8 mouse cellular contexts compared by ENCODE assay signal in the genomic region with DNA sequence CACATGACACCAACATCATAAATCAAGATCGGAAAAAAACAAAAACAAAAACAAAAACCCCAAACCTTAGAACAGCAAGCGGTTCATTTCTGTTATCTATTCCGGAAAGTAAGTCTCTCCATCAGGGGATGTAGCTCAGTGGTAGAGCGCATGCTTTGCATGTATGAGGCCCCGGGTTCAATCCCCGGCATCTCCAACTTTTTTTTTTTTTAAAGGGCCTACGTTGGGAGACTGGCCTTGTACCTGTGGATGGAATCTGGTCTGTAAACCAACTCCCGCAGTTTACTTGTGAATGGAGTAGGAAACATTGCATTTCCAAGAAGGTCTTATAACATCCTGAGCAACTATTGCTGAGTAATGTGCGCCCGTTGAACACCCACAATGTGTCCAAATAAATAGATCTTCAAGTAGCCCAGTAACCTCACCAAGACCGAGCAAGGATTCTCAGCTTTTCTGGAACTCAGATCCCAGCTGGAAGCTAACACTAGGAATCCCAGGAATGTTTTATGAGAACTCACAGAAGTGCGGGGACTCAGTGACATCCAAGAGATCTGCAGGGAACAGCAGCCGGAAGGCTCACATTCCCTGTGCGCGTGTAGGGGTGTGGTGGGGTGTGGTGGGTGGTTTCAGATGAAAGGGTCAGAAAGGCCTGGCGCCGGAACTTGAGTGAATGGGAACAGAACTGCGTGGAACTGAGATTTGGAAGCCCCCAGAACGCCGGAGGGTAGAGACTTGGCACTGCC. TPM values are rescaled to one million over a fixed set of nuclear protein-coding genes. Genes with fewer than 3 reads are reported as not detected.
A peak's percentile ranks its signal among the peaks of the same experiment; 100 is the strongest.
DNase-seq lines count a peak whose midpoint lies in the region; ATAC-seq and TF ChIP-seq lines count a peak whose summit lies in the region.
"Had no signal": no experiment of that assay in that cellular context is flagged by ENCODE, and none has a peak within 500 bp of the region (broad histone marks: within the 10 kb centered on the region; RNA-seq: fewer than 3 reads in every experiment).

No protein-coding gene starts in this region.

- no peaks in the 10 kb centered on the region for H3K79me2 ChIP-seq in macrophage (ENCODE audit: inconsistent target)

- peak; percentile 40 for ATAC-seq in lung, embryonic 14.5 days (ENCODE audit: insufficient read depth)
- ATAC-seq in forebrain, embryonic 12.5 days (ENCODE audit: low FRiP score), result 0 out of 2 replicates have a peak, but pooled peaks have one; percentile 31
- no peak for ATAC-seq in activated CD4-positive, CD25-positive, alpha-beta regulatory T cell, adult 4 months

- no peaks in the 10 kb centered on the region for H3K4me1 ChIP-seq in lung, embryonic 14.5 days (ENCODE audit: insufficient read depth)
- peaks cover 14% of the 10 kb centered on the region for H3K4me1 ChIP-seq in forebrain, embryonic 12.5 days
- peaks cover 9% of the 10 kb centered on the region; the same call in 1 of the 2 replicates for H3K4me1 ChIP-seq in kidney, adult 2 months (ENCODE audit: control insufficient read depth, insufficient read depth, low read length)

- H3K9ac ChIP-seq in lung, embryonic 14.5 days, result peak overlapping the region; percentile 40; the same call in 1 of the 2 replicates
- H3K9ac ChIP-seq in forebrain, embryonic 12.5 days, result no peak overlapping the region

- WGBS in lung, embryonic 14.5 days, result 6% methylated on average over 20 of the region's 20 CpGs
- 9% methylated on average over 20 of the region's 20 CpGs for WGBS in forebrain, embryonic 12.5 days
- 39% methylated on average over 20 of the region's 20 CpGs for WGBS in kidney, adult 2 months
- WGBS in macrophage (ENCODE audit: missing documents), result 60% methylated on average over 18 of the region's 20 CpGs

- peak overlapping the region; percentile 42 for H3K4me3 ChIP-seq in lung, embryonic 14.5 days (ENCODE audit: low read depth, low read length)
- peak overlapping the region; percentile 26 for H3K4me3 ChIP-seq in forebrain, embryonic 12.5 days (replicated peaks)
- 0 out of 2 replicates have a peak overlapping the region, but pooled peaks have one; percentile 17 for H3K4me3 ChIP-seq in kidney, adult 2 months (ENCODE audit: insufficient read depth, low read depth, low read length)
- peak overlapping the region; percentile 24 for H3K4me3 ChIP-seq in macrophage (ENCODE audit: inconsistent target)

- H3K36me3 ChIP-seq in lung, embryonic 14.5 days (ENCODE audit: insufficient read depth), result peaks cover 13% of the 10 kb centered on the region
- peaks cover 13% of the 10 kb centered on the region for H3K36me3 ChIP-seq in forebrain, embryonic 12.5 days (replicated peaks)
- H3K36me3 ChIP-seq in kidney, adult 2 months (ENCODE audit: control insufficient read depth, insufficient read depth, low read length), result no peaks in the 10 kb centered on the region
- peaks cover under 1% of the 10 kb centered on the region for H3K36me3 ChIP-seq in macrophage (ENCODE audit: inconsistent target)

- H3K4me2 ChIP-seq in lung, embryonic 14.5 days, result peak overlapping the region; percentile 90
- H3K4me2 ChIP-seq in forebrain, embryonic 12.5 days, result peak overlapping the region; percentile 38

- H3K27me3 ChIP-seq in lung, embryonic 14.5 days (ENCODE audit: insufficient read depth, low read length), result no peaks in the 10 kb centered on the region
- H3K27me3 ChIP-seq in forebrain, embryonic 12.5 days, result no peaks in the 10 kb centered on the region
- H3K27me3 ChIP-seq in kidney, adult 2 months (replicated peaks; ENCODE audit: control insufficient read depth, insufficient read depth, low read length), result no peaks in the 10 kb centered on the region

- no peaks in the 10 kb centered on the region for H3K9me3 ChIP-seq in lung, embryonic 14.5 days (ENCODE audit: low read depth, low read length)
- H3K9me3 ChIP-seq in forebrain, embryonic 12.5 days, result no peaks in the 10 kb centered on the region

- peak; percentile 89 for DNase-seq in lung, embryonic 14.5 days
- DNase-seq in lung, postnatal 14 days, result no peak
- peak; percentile 92 for DNase-seq in ZHBTc4 (ENCODE audit: low read depth, low spot score)
- peak; percentile 61 for DNase-seq in kidney, adult 2 months

- TF ChIP-seq CTCF in lung, embryonic 14.5 days (IDR thresholded peaks at IDR 0.05; ENCODE audit: low read depth), result no peak
- TF ChIP-seq CTCF in kidney, adult 2 months (conservative IDR thresholded peaks at IDR 0.05; ENCODE audit: insufficient read depth, insufficient read length, low read depth, low read length), result no peak

- peak overlapping the region; percentile 26; the same call in 1 of the 2 replicates for H3K27ac ChIP-seq in lung, embryonic 14.5 days (ENCODE audit: low read depth)
- no peak overlapping the region for H3K27ac ChIP-seq in forebrain, embryonic 12.5 days
- H3K27ac ChIP-seq in kidney, adult 2 months (ENCODE audit: insufficient read depth, low read depth, low read length), result peak overlapping the region; percentile 41; the same call in 1 of the 2 replicates
- peak overlapping the region; percentile 63 for H3K27ac ChIP-seq in macrophage

- TF ChIP-seq POLR2A in kidney, adult 2 months (IDR thresholded peaks at IDR 0.05; ENCODE audit: low read depth, low read length), result no peak

RNA-seq across cellular contexts. Expression of a gene that starts 19.5 kb away (rescaled TPM):
- 1,057 and 1,103 TPM in 2 replicates for polyA plus RNA-seq in lung, embryonic 14.5 days (2014; fragmentation: Nextera tagmentation; extraction: Ambion mirVana)
- polyA plus RNA-seq in forebrain, embryonic 12.5 days (2016; fragmentation: Nextera tagmentation; extraction: Ambion mirVana), result 1,113 and 1,114 TPM in 2 replicates
- 1,123 and 1,352 TPM in 2 replicates for polyA plus RNA-seq in kidney, adult 2 months (2012; rRNA removed)
- 100 to 1,000 TPM in 23 of 26 experiments, 10 to 100 TPM in 3; 63.9 to 507 (median 213) TPM for total RNA-seq in macrophage (2018; cell fraction: chromatin; rRNA removed)
- total RNA-seq in macrophage (2018; cell fraction: cytosol; rRNA removed), result 1,000 to 10,000 TPM in 21 of 26 experiments, 100 to 1,000 TPM in 5; 601 to 2,041 (median 1,305) TPM
- total RNA-seq in macrophage (2018; cell fraction: nucleus; rRNA removed), result 100 to 1,000 TPM; 220 to 953 (median 671) TPM
- 431 to 1,072 TPM (median 940 TPM) in 3 replicates for polyA plus RNA-seq in macrophage (2018)
- polyA plus RNA-seq in activated CD4-positive, CD25-positive, alpha-beta regulatory T cell, adult 4 months (2017; shearing (Covaris generic)), result 1,000 to 10,000 TPM in 1 of 2 experiments, 100 to 1,000 TPM in 1; 706 to 1,210 TPM

RNA-seq across cellular contexts. Expression of a gene that starts 20.4 kb away (rescaled TPM):
- polyA plus RNA-seq in lung, embryonic 14.5 days (2014; fragmentation: Nextera tagmentation; extraction: Ambion mirVana), result 0.45 and 0.46 TPM in 2 replicates
- 0.91 and 0.97 TPM in 2 replicates for polyA plus RNA-seq in forebrain, embryonic 12.5 days (2016; fragmentation: Nextera tagmentation; extraction: Ambion mirVana)
- 0.33 and 0.58 TPM in 2 replicates for polyA plus RNA-seq in kidney, adult 2 months (2012; rRNA removed)
- total RNA-seq in macrophage (2018; cell fraction: chromatin; rRNA removed), result 1 to 10 TPM in 20 of 26 experiments, under 1 TPM in 5, not detected in 1; 0.41 to 6.7 (median 1.5) TPM
- under 1 TPM in 20 of 26 experiments, not detected in 6; 0.05 to 0.63 (median 0.18) TPM for total RNA-seq in macrophage (2018; cell fraction: cytosol; rRNA removed)
- 10 to 100 TPM in 1 of 26 experiments, 1 to 10 TPM in 18, under 1 TPM in 4, not detected in 3; 0.60 to 10.9 (median 2.2) TPM for total RNA-seq in macrophage (2018; cell fraction: nucleus; rRNA removed)
- polyA plus RNA-seq in macrophage (2018), result not detected in 3 replicates
- polyA plus RNA-seq in activated CD4-positive, CD25-positive, alpha-beta regulatory T cell, adult 4 months (2017; shearing (Covaris generic)), result 1 to 10 TPM in 1 of 2 experiments, under 1 TPM in 1; 0.68 to 1.1 TPM
- total RNA-seq: heart, postnatal 36 days had no signal

RNA-seq across cellular contexts. Expression of a gene that starts 24.4 kb away (rescaled TPM):
- 11.9 and 13.3 TPM in 2 replicates for polyA plus RNA-seq in lung, embryonic 14.5 days (2014; fragmentation: Nextera tagmentation; extraction: Ambion mirVana)
- 16.5 and 17.1 TPM in 2 replicates for polyA plus RNA-seq in forebrain, embryonic 12.5 days (2016; fragmentation: Nextera tagmentation; extraction: Ambion mirVana)
- polyA plus RNA-seq in kidney, adult 2 months (2012; rRNA removed), result 10.8 and 16.4 TPM in 2 replicates
- total RNA-seq in macrophage (2018; cell fraction: chromatin; rRNA removed), result 10 to 100 TPM in 21 of 26 experiments, 1 to 10 TPM in 5; 4.6 to 34.3 (median 17.3) TPM
- total RNA-seq in macrophage (2018; cell fraction: cytosol; rRNA removed), result 10 to 100 TPM in 6 of 26 experiments, 1 to 10 TPM in 20; 5.1 to 12.6 (median 8.3) TPM
- total RNA-seq in macrophage (2018; cell fraction: nucleus; rRNA removed), result 10 to 100 TPM in 10 of 26 experiments, 1 to 10 TPM in 16; 5.9 to 22.3 (median 9.2) TPM
- 6.9 to 16.2 TPM (median 11.8 TPM) in 3 replicates for polyA plus RNA-seq in macrophage (2018)
- polyA plus RNA-seq in activated CD4-positive, CD25-positive, alpha-beta regulatory T cell, adult 4 months (2017; shearing (Covaris generic)), result 10 to 100 TPM in 1 of 2 experiments, 1 to 10 TPM in 1; 6.1 to 13.8 TPM

RNA-seq across cellular contexts. Expression of a gene that starts 31.8 kb away (rescaled TPM):
- 37.6 and 37.9 TPM in 2 replicates for polyA plus RNA-seq in lung, embryonic 14.5 days (2014; fragmentation: Nextera tagmentation; extraction: Ambion mirVana)
- 37.4 and 43.0 TPM in 2 replicates for polyA plus RNA-seq in forebrain, embryonic 12.5 days (2016; fragmentation: Nextera tagmentation; extraction: Ambion mirVana)
- polyA plus RNA-seq in kidney, adult 2 months (2012; rRNA removed), result 12.1 and 13.0 TPM in 2 replicates
- total RNA-seq in macrophage (2018; cell fraction: chromatin; rRNA removed), result 1 to 10 TPM in 13 of 26 experiments, under 1 TPM in 12, not detected in 1; 0.17 to 5.0 (median 1.0) TPM
- 1 to 10 TPM; 1.5 to 8.9 (median 3.8) TPM for total RNA-seq in macrophage (2018; cell fraction: cytosol; rRNA removed)
- 1 to 10 TPM; 1.1 to 8.5 (median 2.7) TPM for total RNA-seq in macrophage (2018; cell fraction: nucleus; rRNA removed)
- polyA plus RNA-seq in macrophage (2018), result 3.6 to 7.6 TPM (median 5.6 TPM) in 3 replicates
- 10 to 100 TPM; 13.7 to 14.3 TPM for polyA plus RNA-seq in activated CD4-positive, CD25-positive, alpha-beta regulatory T cell, adult 4 months (2017; shearing (Covaris generic))
